Mouse (Mus musculus) heart, postnatal 0 days (tissue): ENCODE measurements around the gene Tmem132b.

Experiments
- CTCF ChIP-seq: IDR thresholded peaks from 2 replicates; pipeline ENCODE4 v1.5.1; 2016; ENCODE audit warnings: antibody characterized with exemption, control low read depth, low read depth
- EP300 ChIP-seq: IDR thresholded peaks from 2 replicates; pipeline ENCODE4 v1.6.1; 2016; ENCODE audit warnings: antibody characterized with exemption, low read depth

DNA sequence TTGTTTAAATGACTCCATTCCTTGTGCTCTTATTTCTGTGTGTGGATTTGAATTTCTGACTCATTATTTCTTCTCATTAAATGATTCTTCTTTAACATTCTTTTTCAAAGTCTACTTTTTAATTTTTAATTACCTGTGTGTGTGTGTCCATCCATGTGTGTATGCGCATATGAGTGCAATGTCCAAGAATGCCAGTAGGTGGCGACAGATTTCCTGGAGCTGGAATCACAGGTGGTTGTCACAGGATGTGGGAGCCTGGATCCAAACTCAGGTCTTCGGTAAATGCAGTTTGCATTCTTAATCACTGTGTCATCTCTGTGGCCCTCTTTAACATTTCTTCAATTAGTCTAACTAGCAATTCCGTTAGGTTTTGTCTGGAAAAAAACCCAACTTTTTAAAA is 240.7 kb downstream of the Tmem132b start:
- no peak for TF ChIP-seq CTCF
- TF ChIP-seq EP300 = no peak
